Mouse (Mus musculus): ENCODE data around the gene Zmynd8.

Zmynd8 gene

GRCm38 (mm10) chr2:165839317-165839652 lies 59.5 kb downstream of the Zmynd8 start:
- in situ Hi-C loops (cut with MboI; ENCODE audit: low sequenced_read_pairs): no loop called here

GRCm38 (mm10) chr2:165838606-165839316 lies 60.1 kb downstream of the Zmynd8 start:
- in situ Hi-C loops (cut with MboI; ENCODE audit: low sequenced_read_pairs): no loop called here

- in situ Hi-C loops (cut with MboI; ENCODE audit: low sequenced_read_pairs): no loop called here
Observed at GRCm38 (mm10) chr2:165834601-165835000, 64.2 kb downstream of the Zmynd8 start.

- in situ Hi-C loops (cut with MboI; ENCODE audit: low sequenced_read_pairs): no loop called here
Observed at GRCm38 (mm10) chr2:165833468-165833867, 65.3 kb downstream of the Zmynd8 start.

GRCm38 (mm10) chr2:165832720-165833119 lies 66.1 kb downstream of the Zmynd8 start:
- in situ Hi-C loops (cut with MboI; ENCODE audit: low sequenced_read_pairs): no loop called here

GRCm38 (mm10) chr2:165832295-165832694 lies 66.5 kb downstream of the Zmynd8 start:
- in situ Hi-C loops (cut with MboI; ENCODE audit: low sequenced_read_pairs): no loop called here

- in situ Hi-C loops (cut with MboI; ENCODE audit: low sequenced_read_pairs): no loop called here
Observed at GRCm38 (mm10) chr2:165831637-165832289, 67.1 kb downstream of the Zmynd8 start.

GRCm38 (mm10) chr2:165828770-165829169 lies 70.0 kb downstream of the Zmynd8 start:
- in situ Hi-C loops (cut with MboI; ENCODE audit: low sequenced_read_pairs): no loop called here

GRCm38 (mm10) chr2:165825964-165826712 lies 72.7 kb downstream of the Zmynd8 start:
- in situ Hi-C loops (cut with MboI; ENCODE audit: low sequenced_read_pairs): no loop called here

GRCm38 (mm10) chr2:165825261-165825900 lies 73.4 kb downstream of the Zmynd8 start:
- in situ Hi-C loops (cut with MboI; ENCODE audit: low sequenced_read_pairs): no loop called here

- in situ Hi-C loops (cut with MboI; ENCODE audit: low sequenced_read_pairs): no loop called here
Observed at GRCm38 (mm10) chr2:165824826-165825225, 74.0 kb downstream of the Zmynd8 start.

- in situ Hi-C loops (cut with MboI; ENCODE audit: low sequenced_read_pairs): no loop called here
Observed at GRCm38 (mm10) chr2:165822478-165822877, 76.3 kb downstream of the Zmynd8 start.

GRCm38 (mm10) chr2:165821671-165822070 lies 77.1 kb downstream of the Zmynd8 start:
- in situ Hi-C loops (cut with MboI; ENCODE audit: low sequenced_read_pairs): no loop called here

- in situ Hi-C loops (cut with MboI; ENCODE audit: low sequenced_read_pairs): no loop called here
Observed at GRCm38 (mm10) chr2:165820504-165821095, 78.2 kb downstream of the Zmynd8 start.

- in situ Hi-C loops (cut with MboI; ENCODE audit: low sequenced_read_pairs): no loop called here
Observed at GRCm38 (mm10) chr2:165820073-165820472, 78.7 kb downstream of the Zmynd8 start.

- in situ Hi-C loops (cut with MboI; ENCODE audit: low sequenced_read_pairs): no loop called here
Observed at GRCm38 (mm10) chr2:165818985-165819948, 79.5 kb downstream of the Zmynd8 start.

- in situ Hi-C loops (cut with MboI; ENCODE audit: low sequenced_read_pairs): no loop called here
Observed at GRCm38 (mm10) chr2:165818570-165818969, 80.2 kb downstream of the Zmynd8 start.

- in situ Hi-C loops (cut with MboI; ENCODE audit: low sequenced_read_pairs): no loop called here
Observed at GRCm38 (mm10) chr2:165817437-165817836, 81.4 kb downstream of the Zmynd8 start.

- in situ Hi-C loops (cut with MboI; ENCODE audit: low sequenced_read_pairs): no loop called here
Observed at GRCm38 (mm10) chr2:165815103-165815880, 83.5 kb downstream of the Zmynd8 start.

Data from CH12F3 (cell line).